Mouse (Mus musculus): ENCODE results near the gene Mcam. TPM values are rescaled to one million over a fixed set of nuclear protein-coding genes. Genes with fewer than 3 reads are reported as not detected.

Gene Mcam
- polyA plus RNA-seq, 1 experiment from 2014 or later, result 13.0 TPM

DNA sequence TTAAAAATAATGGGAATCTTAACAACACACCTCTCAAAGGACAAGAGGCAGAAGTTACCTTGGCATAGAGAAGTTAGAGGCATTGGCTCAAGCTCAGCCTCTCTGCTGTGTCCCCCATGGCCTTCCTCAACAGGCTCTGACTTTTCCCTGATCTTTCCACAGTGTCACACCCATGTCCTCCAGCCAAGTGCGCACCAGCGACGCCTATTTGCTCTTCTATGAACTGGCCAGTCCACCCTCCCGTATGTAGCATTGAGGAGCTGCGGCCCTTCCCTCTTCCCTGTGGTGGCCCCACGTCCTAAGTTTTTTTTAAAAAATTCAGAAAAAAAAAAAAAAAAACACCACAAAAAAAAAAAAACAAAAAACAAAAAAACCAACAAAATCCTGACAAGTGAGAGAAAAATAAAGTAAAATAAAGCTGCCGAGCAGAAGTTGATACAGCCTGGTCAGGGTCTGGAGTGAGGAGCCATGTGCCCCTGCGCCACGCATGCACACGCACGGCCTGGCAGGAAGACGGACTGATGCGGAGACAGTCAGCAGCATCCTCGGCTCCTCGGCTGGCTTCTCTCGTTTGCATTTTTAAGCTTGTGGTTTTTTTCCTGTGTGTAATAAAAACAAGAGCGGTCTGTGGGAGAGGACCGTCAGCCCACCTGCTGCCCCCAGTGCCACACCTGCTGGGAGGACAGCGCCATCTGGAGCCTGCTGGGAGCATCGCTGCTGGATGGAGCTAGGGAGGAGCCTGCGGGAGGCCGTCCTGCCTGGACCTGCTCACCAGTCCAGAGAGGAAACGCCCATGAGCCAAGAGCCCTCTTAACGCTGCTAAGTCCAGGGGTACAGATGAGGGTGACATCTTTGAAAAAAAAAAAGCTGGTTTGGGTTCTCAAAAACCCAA is 40.4 kb upstream of the Mcam start:
- Histone ChIP-seq H3K27ac (ENCODE audit: low read depth, low read length) (no peak overlapping the region), H3K36me3 (ENCODE audit: control insufficient read depth, insufficient read depth, low read length) (0 out of 2 replicates have a peak, but pooled peaks cover 2% of the 10 kb centered on the region), H3K9ac (ENCODE audit: low read depth, low read length) (no peak overlapping the region), H3K4me3 (ENCODE audit: low read depth, low read length) (no peak overlapping the region), H3K4me2 (replicated peaks; ENCODE audit: low read depth, low read length) (peak overlapping the region; percentile 17; the same call in 1 of the 2 replicates), H3K4me1 (replicated peaks; ENCODE audit: control insufficient read depth, insufficient read depth, low read length) (0 out of 2 replicates have a peak, but pooled peaks cover 4% of the 10 kb centered on the region), H3K9me3 (ENCODE audit: control insufficient read depth, low read length) (no peaks in the 10 kb centered on the region), H3K27me3 (ENCODE audit: control insufficient read depth, insufficient read depth, low read length) (no peaks in the 10 kb centered on the region)
- DNase-seq (ENCODE audit: low spot score) (peak; percentile 81), ATAC-seq (ENCODE audit: low FRiP score) (peak; percentile 68; the same call in 1 of the 2 replicates)
- WGBS, result 35% methylated on average over 24 of the region's 24 CpGs

DNA sequence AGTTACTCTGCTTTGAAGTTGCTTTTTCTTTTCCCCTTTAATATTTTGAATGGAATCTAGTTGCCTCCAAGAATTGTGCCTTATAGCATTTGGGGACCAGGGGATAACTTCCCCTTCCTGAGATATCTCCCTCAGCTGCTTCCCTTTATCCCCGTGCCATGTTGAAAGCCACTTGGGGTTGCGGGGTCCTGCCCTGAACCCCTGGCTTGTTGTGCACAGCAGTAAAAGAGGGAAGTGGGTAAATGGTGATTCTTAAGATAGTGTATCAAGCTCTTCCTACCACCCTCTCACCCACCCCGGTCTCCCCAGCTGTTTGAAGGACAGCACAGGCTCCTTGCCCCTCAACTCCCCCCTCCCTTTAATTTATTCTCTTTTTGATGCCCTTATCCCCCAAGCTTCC is 39.5 kb upstream of the Mcam start:
- no peaks in the 10 kb centered on the region for H3K27me3 ChIP-seq (ENCODE audit: control insufficient read depth, insufficient read depth, low read length)
- DNase-seq (ENCODE audit: low spot score), result no peak
- WGBS, result 87% methylated on average over 3 of the region's 3 CpGs
- H3K4me2 ChIP-seq (replicated peaks; ENCODE audit: low read depth, low read length), result no peak overlapping the region
- H3K9ac ChIP-seq (ENCODE audit: low read depth, low read length), result no peak overlapping the region
- 0 out of 2 replicates have a peak, but pooled peaks cover 2% of the 10 kb centered on the region for H3K36me3 ChIP-seq (ENCODE audit: control insufficient read depth, insufficient read depth, low read length)
- no peak overlapping the region for H3K4me3 ChIP-seq (ENCODE audit: low read depth, low read length)
- no peaks in the 10 kb centered on the region for H3K9me3 ChIP-seq (ENCODE audit: control insufficient read depth, low read length)
- no peak for ATAC-seq (ENCODE audit: low FRiP score)
- H3K27ac ChIP-seq (ENCODE audit: low read depth, low read length), result no peak overlapping the region
- H3K4me1 ChIP-seq (replicated peaks; ENCODE audit: control insufficient read depth, insufficient read depth, low read length), result 0 out of 2 replicates have a peak, but pooled peaks cover 4% of the 10 kb centered on the region

DNA sequence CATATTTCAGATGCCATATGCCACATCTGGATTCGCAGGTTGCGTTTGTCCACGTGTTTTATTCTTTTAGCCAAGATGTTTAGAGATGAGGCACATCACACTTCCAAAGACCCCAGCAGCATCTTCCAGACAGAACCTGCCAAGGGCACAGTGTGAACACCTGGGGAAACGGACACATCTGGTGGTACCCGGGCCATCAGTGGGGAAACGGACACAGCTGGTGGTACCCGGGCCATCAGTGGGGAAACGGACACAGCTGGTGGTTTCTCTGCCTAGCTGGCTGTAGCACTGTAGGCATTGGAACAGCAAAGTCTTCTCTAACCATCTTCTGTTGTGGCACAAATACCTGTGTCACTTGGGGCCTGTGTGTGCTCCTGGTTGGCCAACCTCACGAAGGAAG is 38.5 kb upstream of the Mcam start:
- ATAC-seq (ENCODE audit: low FRiP score) (no peak), DNase-seq (ENCODE audit: low spot score) (no peak)
- no peaks in the 10 kb centered on the region for H3K27me3 ChIP-seq (ENCODE audit: control insufficient read depth, insufficient read depth, low read length)
- no peak overlapping the region for H3K27ac ChIP-seq (ENCODE audit: low read depth, low read length)
- 0 out of 2 replicates have a peak, but pooled peaks cover 2% of the 10 kb centered on the region for H3K36me3 ChIP-seq (ENCODE audit: control insufficient read depth, insufficient read depth, low read length)
- H3K4me1 ChIP-seq (replicated peaks; ENCODE audit: control insufficient read depth, insufficient read depth, low read length), result 0 out of 2 replicates have a peak, but pooled peaks cover 4% of the 10 kb centered on the region
- no peaks in the 10 kb centered on the region for H3K9me3 ChIP-seq (ENCODE audit: control insufficient read depth, low read length)
- no peak overlapping the region for H3K4me2 ChIP-seq (replicated peaks; ENCODE audit: low read depth, low read length)
- no peak overlapping the region for H3K9ac ChIP-seq (ENCODE audit: low read depth, low read length)
- H3K4me3 ChIP-seq (ENCODE audit: low read depth, low read length), result no peak overlapping the region
- WGBS, result 92% methylated on average over 9 of the region's 9 CpGs

DNA sequence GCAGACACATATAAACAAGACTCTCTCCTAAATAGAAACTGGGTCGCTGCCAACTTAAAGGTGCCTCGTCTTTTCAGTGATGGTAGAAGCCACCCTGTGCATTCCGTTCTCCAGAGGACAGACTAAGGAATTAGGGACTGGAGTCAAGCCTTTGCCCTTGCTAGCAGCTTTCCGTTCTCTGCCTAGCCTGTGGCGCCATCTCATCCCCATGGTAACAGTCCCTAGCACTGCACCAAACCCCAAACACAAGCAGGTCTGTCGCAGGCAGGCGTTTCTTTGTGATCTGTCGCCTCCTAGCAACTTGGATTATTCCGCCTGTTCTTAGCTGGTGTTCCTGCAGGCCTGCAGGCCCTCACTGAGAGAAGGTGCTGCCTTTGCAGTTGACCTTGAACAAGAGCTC is 37.7 kb upstream of the Mcam start:
- Histone ChIP-seq H3K4me1 (replicated peaks; ENCODE audit: control insufficient read depth, insufficient read depth, low read length) (0 out of 2 replicates have a peak, but pooled peaks cover 4% of the 10 kb centered on the region), H3K4me2 (replicated peaks; ENCODE audit: low read depth, low read length) (no peak overlapping the region), H3K27me3 (ENCODE audit: control insufficient read depth, insufficient read depth, low read length) (no peaks in the 10 kb centered on the region), H3K4me3 (ENCODE audit: low read depth, low read length) (no peak overlapping the region), H3K36me3 (ENCODE audit: control insufficient read depth, insufficient read depth, low read length) (0 out of 2 replicates have a peak, but pooled peaks cover 2% of the 10 kb centered on the region), H3K27ac (ENCODE audit: low read depth, low read length) (no peak overlapping the region; the same call in 1 of the 2 replicates), H3K9me3 (ENCODE audit: control insufficient read depth, low read length) (no peaks in the 10 kb centered on the region), H3K9ac (ENCODE audit: low read depth, low read length) (no peak overlapping the region)
- ATAC-seq (ENCODE audit: low FRiP score), result 0 out of 2 replicates have a peak, but pooled peaks have one; percentile 40
- WGBS, result 25% methylated on average over 9 of the region's 9 CpGs
- DNase-seq (ENCODE audit: low spot score), result peak; percentile 54

DNA sequence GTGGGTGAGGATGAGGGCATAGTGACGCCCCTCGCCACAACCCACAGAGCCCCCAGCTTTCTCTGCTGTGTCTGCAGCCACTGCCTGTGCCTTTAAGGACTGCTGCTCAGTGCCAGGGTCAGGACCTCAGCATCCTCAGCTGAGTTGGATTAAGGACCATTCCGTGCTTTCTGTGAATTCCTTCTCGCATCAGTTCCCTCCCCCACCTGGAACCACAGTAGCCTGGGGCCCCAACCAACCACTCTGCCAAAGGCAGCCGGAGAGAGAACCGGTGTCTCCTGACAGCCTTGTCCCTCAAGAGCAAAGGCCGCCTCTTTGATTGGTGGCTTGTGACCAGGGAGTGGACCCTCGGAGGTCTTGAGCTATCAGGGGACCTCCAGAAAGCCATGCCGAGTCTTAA is 32.8 kb upstream of the Mcam start, which contains the start of gene Mfrp:
Gene Mfrp (plus strand): TSS at position 240 of the 400 bp plus-strand sequence.
- 0 out of 2 replicates have a peak, but pooled peaks cover 2% of the 10 kb centered on the region for H3K4me1 ChIP-seq (replicated peaks; ENCODE audit: control insufficient read depth, insufficient read depth, low read length)
- 66% methylated on average over 9 of the region's 9 CpGs for WGBS
- no peak within 1 kb of the TSS for H3K4me3 ChIP-seq (ENCODE audit: low read depth, low read length)
- no peaks in the 10 kb centered on the region for H3K9me3 ChIP-seq (ENCODE audit: control insufficient read depth, low read length)
- ATAC-seq (ENCODE audit: low FRiP score) (no peak), DNase-seq (ENCODE audit: low spot score) (no peak)
- no peak within 1 kb of the TSS for H3K9ac ChIP-seq (ENCODE audit: low read depth, low read length)
- H3K36me3 ChIP-seq (ENCODE audit: control insufficient read depth, insufficient read depth, low read length), result no peaks in the 10 kb centered on the region
- no peak within 1 kb of the TSS for H3K4me2 ChIP-seq (replicated peaks; ENCODE audit: low read depth, low read length)
- H3K27me3 ChIP-seq (ENCODE audit: control insufficient read depth, insufficient read depth, low read length), result no peaks in the 10 kb centered on the region
- H3K27ac ChIP-seq (ENCODE audit: low read depth, low read length), result no peak within 1 kb of the TSS

DNA sequence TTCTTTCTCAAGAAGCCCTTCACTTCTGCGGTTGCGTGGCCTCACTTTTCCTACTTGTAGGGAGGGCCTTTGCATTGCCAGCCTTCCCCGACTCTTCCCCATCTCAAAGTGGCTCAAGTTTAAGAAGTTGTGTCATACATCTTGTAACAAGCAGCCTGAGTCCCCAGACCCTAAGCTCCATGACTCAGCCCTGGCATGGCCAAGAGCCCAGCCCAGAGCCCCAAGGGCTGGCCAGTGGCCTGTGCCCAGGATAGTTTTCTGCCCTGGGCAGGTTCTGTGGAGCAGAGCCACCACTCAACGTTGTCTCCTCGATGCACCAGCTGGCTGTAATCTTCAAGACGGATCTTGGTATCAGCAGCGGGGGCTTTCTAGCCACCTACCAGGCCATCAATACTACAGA is 29.4 kb upstream of the Mcam start:
- ATAC-seq (ENCODE audit: low FRiP score) (no peak), DNase-seq (ENCODE audit: low spot score) (no peak)
- Histone ChIP-seq H3K9ac (ENCODE audit: low read depth, low read length) (no peak overlapping the region), H3K9me3 (ENCODE audit: control insufficient read depth, low read length) (no peaks in the 10 kb centered on the region), H3K4me2 (replicated peaks; ENCODE audit: low read depth, low read length) (no peak overlapping the region), H3K36me3 (ENCODE audit: control insufficient read depth, insufficient read depth, low read length) (no peaks in the 10 kb centered on the region), H3K4me1 (replicated peaks; ENCODE audit: control insufficient read depth, insufficient read depth, low read length) (peaks cover 13% of the 10 kb centered on the region), H3K27ac (ENCODE audit: low read depth, low read length) (no peak overlapping the region), H3K27me3 (ENCODE audit: control insufficient read depth, insufficient read depth, low read length) (no peaks in the 10 kb centered on the region), H3K4me3 (ENCODE audit: low read depth, low read length) (no peak overlapping the region)
- WGBS, result 94% methylated on average over 7 of the region's 7 CpGs

DNA sequence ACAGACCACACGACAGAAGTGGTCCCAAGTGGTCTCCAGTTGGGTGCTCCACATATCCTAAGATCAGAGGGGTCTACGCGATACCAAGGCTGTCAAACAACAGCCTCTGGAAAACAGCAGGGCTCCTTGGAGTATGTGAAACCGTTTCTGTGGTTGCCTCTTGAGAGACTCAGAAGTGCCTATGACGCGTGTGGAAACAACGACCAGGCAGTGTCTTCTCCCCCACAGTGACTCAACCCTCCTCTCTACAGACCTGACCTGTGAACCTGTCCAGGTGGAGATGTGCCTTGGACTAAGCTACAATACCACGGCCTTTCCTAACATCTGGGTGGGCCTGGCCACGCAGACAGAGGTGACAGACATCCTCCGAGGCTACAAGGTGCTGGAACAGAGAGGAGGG is 28.5 kb upstream of the Mcam start:
- Histone ChIP-seq H3K9me3 (ENCODE audit: control insufficient read depth, low read length) (no peaks in the 10 kb centered on the region), H3K36me3 (ENCODE audit: control insufficient read depth, insufficient read depth, low read length) (no peaks in the 10 kb centered on the region), H3K4me3 (ENCODE audit: low read depth, low read length) (no peak overlapping the region), H3K4me2 (replicated peaks; ENCODE audit: low read depth, low read length) (no peak overlapping the region), H3K9ac (ENCODE audit: low read depth, low read length) (no peak overlapping the region), H3K4me1 (replicated peaks; ENCODE audit: control insufficient read depth, insufficient read depth, low read length) (peaks cover 15% of the 10 kb centered on the region), H3K27ac (ENCODE audit: low read depth, low read length) (no peak overlapping the region), H3K27me3 (ENCODE audit: control insufficient read depth, insufficient read depth, low read length) (no peaks in the 10 kb centered on the region)
- ATAC-seq (ENCODE audit: low FRiP score) (no peak), DNase-seq (ENCODE audit: low spot score) (no peak)
- 90% methylated on average over 10 of the region's 10 CpGs for WGBS

DNA sequence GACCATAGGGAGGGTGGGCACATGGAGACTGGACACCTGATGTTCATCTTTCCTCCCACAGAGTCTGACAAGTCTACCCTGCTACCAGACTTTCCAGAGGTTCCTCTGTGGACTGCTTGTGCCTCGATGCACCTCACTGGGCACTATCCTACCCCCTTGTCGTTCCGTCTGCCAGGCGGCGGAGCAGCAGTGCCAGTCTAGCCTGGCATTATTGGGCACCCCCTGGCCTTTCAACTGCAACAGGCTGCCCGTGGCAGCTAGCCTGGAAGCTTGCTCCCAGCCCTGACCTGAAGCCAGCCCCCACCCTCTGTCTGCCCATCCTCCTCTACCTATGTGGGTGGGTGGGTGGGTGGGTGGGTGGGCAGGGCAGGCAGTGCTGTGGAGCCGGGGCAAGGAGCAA is 28.1 kb upstream of the Mcam start:
- no peak overlapping the region for H3K9ac ChIP-seq (ENCODE audit: low read depth, low read length)
- WGBS, result 94% methylated on average over 7 of the region's 7 CpGs
- no peak for DNase-seq (ENCODE audit: low spot score)
- H3K27me3 ChIP-seq (ENCODE audit: control insufficient read depth, insufficient read depth, low read length), result no peaks in the 10 kb centered on the region
- ATAC-seq (ENCODE audit: low FRiP score), result no peak
- no peak overlapping the region for H3K27ac ChIP-seq (ENCODE audit: low read depth, low read length)
- no peak overlapping the region for H3K4me2 ChIP-seq (replicated peaks; ENCODE audit: low read depth, low read length)
- peaks cover 15% of the 10 kb centered on the region for H3K4me1 ChIP-seq (replicated peaks; ENCODE audit: control insufficient read depth, insufficient read depth, low read length)
- H3K36me3 ChIP-seq (ENCODE audit: control insufficient read depth, insufficient read depth, low read length), result no peaks in the 10 kb centered on the region
- no peak overlapping the region for H3K4me3 ChIP-seq (ENCODE audit: low read depth, low read length)
- H3K9me3 ChIP-seq (ENCODE audit: control insufficient read depth, low read length), result no peaks in the 10 kb centered on the region

All from hindbrain, embryonic 11.5 days (tissue).